Mouse (Mus musculus) kidney, adult 2 months (tissue): ENCODE measurements around the gene Fam13a.

ENCODE experiments used
- CTCF ChIP-seq: fragments of 200-500 bp; conservative IDR thresholded peaks from 2 replicates; pipeline ENCODE4 v1.5.1; 2011; ENCODE audit warnings: low read depth, mild to moderate bottlenecking, control low read depth, low read length, moderate library complexity, mixed read lengths; ENCODE audit not compliant: insufficient read depth, insufficient read length
- POLR2A ChIP-seq: fragments of 200-500 bp; IDR thresholded peaks from one replicate; pipeline ENCODE4 v1.6.1; 2011; ENCODE audit warnings: low read depth, low read length, control low read depth

- TF ChIP-seq POLR2A (no peak), CTCF (no peak)
These were observed 40.1 kb upstream of the Fam13a start for GRCm38 (mm10) chr6:59064440-59064839.
